Mouse (Mus musculus) adrenal gland, adult 8-10 months (tissue): ENCODE measurements around the gene Olfr688. TPM values are rescaled to one million over a fixed set of nuclear protein-coding genes. Genes with fewer than 3 reads are reported as not detected.

ENCODE experiments used
- DNase-seq: peaks from one replicate; pipeline ENCODE4 v3.0.0; 2022
- total RNA-seq, 4 experiments: library from RNA; stranded (reverse); gene quantifications; 2 replicates each; pipeline ENCODE4 v1.2.4; 2022

Olfr688 gene
- total RNA-seq = not detected

- DNase-seq = no peak
Measured at GRCm38 (mm10) chr7:105287795-105288194, at the start of gene Olfr688. Gene Olfr688, plus strand, starts transcription at chr7:105288095.

- DNase-seq = no peak
Measured at GRCm38 (mm10) chr7:105247671-105248070, 40.2 kb upstream of the Olfr688 start.

GRCm38 (mm10) chr7:105248197-105248596, 39.7 kb upstream of the Olfr688 start:
- no peak for DNase-seq

- DNase-seq = no peak
Measured at GRCm38 (mm10) chr7:105256656-105257055, 31.2 kb upstream of the Olfr688 start.

GRCm38 (mm10) chr7:105272426-105272825, 15.5 kb upstream of the Olfr688 start:
- no peak for DNase-seq

GRCm38 (mm10) chr7:105290051-105290450, 2.2 kb downstream of the Olfr688 start:
- DNase-seq = no peak

GRCm38 (mm10) chr7:105310865-105311264, 23.0 kb downstream of the Olfr688 start, which contains the start of gene Olfr689:
Gene Olfr689, plus strand, starts transcription at chr7:105311165.
- DNase-seq = no peak

GRCm38 (mm10) chr7:105325302-105325701, 37.4 kb downstream of the Olfr688 start:
- DNase-seq = no peak

- no peak for DNase-seq
Measured at GRCm38 (mm10) chr7:105334004-105334403, 46.1 kb downstream of the Olfr688 start, which contains the start of gene Olfr690. Gene Olfr690, minus strand, starts transcription at chr7:105334104.

Other genes with a start within 250 kb of the Olfr688 start
- gene Olfr677, start 236.7 kb upstream of the Olfr688 start, total RNA-seq = not detected
- gene Olfr678, start 223.6 kb upstream of the Olfr688 start, total RNA-seq = not detected
- not detected for gene Olfr679, start 206.9 kb upstream of the Olfr688 start, total RNA-seq
- not detected for gene Olfr680-ps1, start 195.3 kb upstream of the Olfr688 start, total RNA-seq
- gene Olfr681, start 171.3 kb upstream of the Olfr688 start, total RNA-seq = not detected
- gene Olfr683, start 141.1 kb upstream of the Olfr688 start, total RNA-seq = not detected
- not detected for gene Olfr684, start 124.4 kb upstream of the Olfr688 start, total RNA-seq
- gene Olfr685, start 102.1 kb upstream of the Olfr688 start, total RNA-seq = not detected
- gene Olfr686, start 80.6 kb upstream of the Olfr688 start, total RNA-seq = not detected
- gene Olfr689, start 23.1 kb downstream of the Olfr688 start, total RNA-seq = not detected
- not detected for gene Olfr690, start 46.0 kb downstream of the Olfr688 start, total RNA-seq
- gene Olfr691, start 54.2 kb downstream of the Olfr688 start, total RNA-seq = under 1 TPM in 1 of 4 experiments, not detected in 3; 0.15 TPM
- gene Olfr692, start 80.1 kb downstream of the Olfr688 start, total RNA-seq = not detected
- gene Gm5901, start 86.9 kb downstream of the Olfr688 start, total RNA-seq = not detected
- gene Fam160a2, start 112.0 kb downstream of the Olfr688 start, total RNA-seq = 10 to 100 TPM; 28.5 to 34.9 (median 32.1) TPM
- gene Cnga4, start 116.5 kb downstream of the Olfr688 start, total RNA-seq = not detected
- gene Cckbr, start 137.6 kb downstream of the Olfr688 start, total RNA-seq = under 1 TPM in 2 of 4 experiments, not detected in 2; 0.13 to 0.15 TPM
- 10 to 100 TPM; 59.4 to 66.5 (median 60.9) TPM for gene Cavin3, start 194.2 kb downstream of the Olfr688 start, total RNA-seq